ENCODE assay signal across 22 mouse cellular contexts in the genomic region with DNA sequence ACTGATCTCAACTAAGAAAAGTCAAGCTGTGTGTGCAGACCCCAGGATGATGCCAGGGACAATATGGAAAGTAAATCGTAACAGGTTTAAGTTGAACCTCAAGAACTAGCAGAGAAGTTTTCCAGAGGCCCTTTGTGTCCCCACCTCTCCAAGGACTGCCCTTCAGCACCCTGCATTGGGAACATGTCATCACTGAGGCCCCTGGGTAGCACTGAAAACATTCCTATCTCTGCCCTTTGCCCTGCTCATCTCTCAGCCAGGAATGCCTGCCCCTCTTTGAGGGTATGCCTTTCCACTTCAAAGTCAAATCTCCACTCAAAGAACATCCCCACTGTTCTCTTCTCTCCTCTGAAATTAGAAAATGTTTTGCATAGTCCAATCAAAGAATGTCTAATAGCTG. TPM values are rescaled to one million over a fixed set of nuclear protein-coding genes. Genes with fewer than 3 reads are reported as not detected.
"Had no signal": no experiment of that assay in that cellular context is flagged by ENCODE, and none has a peak within 500 bp of the region (broad histone marks: within the 10 kb centered on the region; RNA-seq: fewer than 3 reads in every experiment).

No protein-coding gene starts in this region.

- H3K27me3 ChIP-seq: midbrain, embryonic 12.5 days; neural tube, embryonic 13.5 days; neural tube, embryonic 15.5 days; stomach, embryonic 15.5 days had no signal

- H3K27ac ChIP-seq: midbrain, embryonic 10.5 days; midbrain, embryonic 12.5 days; neural tube, embryonic 13.5 days; neural tube, embryonic 15.5 days; stomach, embryonic 15.5 days; stomach, postnatal 0 days had no signal

- H3K4me1 ChIP-seq: midbrain, embryonic 10.5 days; midbrain, embryonic 12.5 days; neural tube, embryonic 13.5 days; neural tube, embryonic 15.5 days; stomach, embryonic 15.5 days had no signal

- H3K4me2 ChIP-seq: lung, embryonic 14.5 days; midbrain, embryonic 12.5 days; neural tube, embryonic 13.5 days; neural tube, embryonic 15.5 days; stomach, embryonic 15.5 days had no signal

- DNase-seq: lung, adult 18-20 months; lung, embryonic 14.5 days; lung, postnatal 10 days; lung, postnatal 4 days; midbrain, embryonic 14.5 days; retina, postnatal 1 day; right cerebral cortex, adult 18-20 months; right cerebral cortex, postnatal 25 days; right cerebral cortex, postnatal 4 days; thymus, adult 2 months; thymus, postnatal 36 days had no signal

- ATAC-seq: midbrain, embryonic 16.5 days had no signal

- H3K9ac ChIP-seq: lung, embryonic 14.5 days; midbrain, embryonic 12.5 days; neural tube, embryonic 13.5 days; neural tube, embryonic 15.5 days; stomach, embryonic 15.5 days had no signal

- H3K9me3 ChIP-seq: midbrain, embryonic 10.5 days; midbrain, embryonic 12.5 days; neural tube, embryonic 13.5 days; neural tube, embryonic 15.5 days; stomach, embryonic 15.5 days had no signal

- H3K36me3 ChIP-seq: midbrain, embryonic 10.5 days; midbrain, embryonic 12.5 days; neural tube, embryonic 13.5 days; neural tube, embryonic 15.5 days; stomach, embryonic 15.5 days had no signal

- H3K4me3 ChIP-seq: midbrain, embryonic 10.5 days; midbrain, embryonic 12.5 days; myocyte; neural tube, embryonic 13.5 days; neural tube, embryonic 15.5 days; stomach, embryonic 15.5 days had no signal

RNA-seq across cellular contexts. Expression of gene Isx, which starts 23.3 kb away (rescaled TPM):
- polyA plus RNA-seq: lung, embryonic 14.5 days; lung, embryonic 16.5 days; midbrain, embryonic 10.5 days; midbrain, embryonic 12.5 days; midbrain, embryonic 14.5 days; midbrain, embryonic 16.5 days; neural tube, embryonic 11.5 days; neural tube, embryonic 13.5 days; neural tube, embryonic 15.5 days; testis, adult 2 months had no signal
